Mouse (Mus musculus) liver, embryonic 14.5 days (tissue): ENCODE measurements around the gene Slamf9. TPM values are rescaled to one million over a fixed set of nuclear protein-coding genes. Genes with fewer than 3 reads are reported as not detected.

Experiments
- ATAC-seq: fragments of 200-750 bp; cut with Nextera tagmentation; 2 replicates; pipeline ENCODE4 v1.8.0; 2017; ENCODE audit warnings: moderate number of reproducible peaks, mild to moderate bottlenecking, moderate library complexity; ENCODE audit not compliant: insufficient read depth
- DNase-seq, 3 experiments: peaks; one replicate each; pipeline ENCODE4 v3.0.0-alpha.2; 2012 to 2013; ENCODE audit warnings: low read depth in 3 of 3, low spot score in 3 of 3
- H3K27ac ChIP-seq: fragments of 300-500 bp; sonication (generic); 2 replicates; pipeline ENCODE4 v1.5.1; 2014; ENCODE audit warnings: moderate library complexity, mild to moderate bottlenecking, control low read depth, inconsistent platforms
- H3K27me3 ChIP-seq: fragments of 300-500 bp; sonication (generic); 2 replicates; pipeline ENCODE4 v1.6.1; 2014; ENCODE audit warnings: mild to moderate bottlenecking, low read length, moderate library complexity; ENCODE audit not compliant: control insufficient read depth, insufficient read depth
- H3K36me3 ChIP-seq: fragments of 300-500 bp; sonication (generic); replicated peaks from 2 replicates; pipeline ENCODE4 v1.6.1; 2014; ENCODE audit warnings: low read depth; ENCODE audit not compliant: control insufficient read depth, insufficient read depth
- H3K4me1 ChIP-seq, 2 experiments: fragments of 200-500 bp in 1 of 2; fragments of 300-500 bp in 1 of 2; sonication (generic) in 1 of 2; replicated peaks; 2 replicates each; pipeline ENCODE4 v1.6.1; 2012 to 2014; ENCODE audit warnings: antibody characterized with exemption in 1 of 2, inconsistent platforms in 1 of 2, low read length in 1 of 2; ENCODE audit not compliant: control insufficient read depth in 2 of 2, insufficient read depth in 2 of 2
- H3K4me2 ChIP-seq: fragments of 300-500 bp; sonication (generic); 2 replicates; pipeline ENCODE4 v1.6.1; 2014; ENCODE audit warnings: low read depth, mild to moderate bottlenecking, control low read depth, moderate library complexity
- H3K4me3 ChIP-seq, 2 experiments: fragments of 200-500 bp in 1 of 2; fragments of 300-500 bp in 1 of 2; sonication (generic) in 1 of 2; 2 replicates each; pipeline ENCODE4 v1.5.1; 2012 to 2014; ENCODE audit warnings: low read depth in 2 of 2, low read length in 2 of 2, mild to moderate bottlenecking in 2 of 2, control low read depth in 1 of 2, inconsistent platforms in 1 of 2, moderate library complexity in 1 of 2; ENCODE audit not compliant: insufficient read depth in 1 of 2
- H3K9ac ChIP-seq: fragments of 300-500 bp; sonication (generic); replicated peaks from 2 replicates; pipeline ENCODE4 v1.6.1; 2014; ENCODE audit warnings: mild to moderate bottlenecking, control low read depth, moderate library complexity
- H3K9me3 ChIP-seq: fragments of 300-500 bp; sonication (generic); 2 replicates; pipeline ENCODE4 v1.6.1; 2016; ENCODE audit warnings: low read length, mixed read lengths; ENCODE audit not compliant: control insufficient read depth
- CTCF ChIP-seq: IDR thresholded peaks from 2 replicates; pipeline ENCODE4 v1.5.1; 2016; ENCODE audit warnings: antibody characterized with exemption, low read depth, control low read depth
- EP300 ChIP-seq: IDR thresholded peaks from 2 replicates; pipeline ENCODE4 v1.6.1; 2016; ENCODE audit warnings: antibody characterized with exemption, low read depth
- WGBS: fragments of 180-500 bp; shearing (Covaris S2); extraction: QIAGEN DNeasy Blood & Tissue Kit; methylation state at CpG from one replicate; pipeline ENCODE4 v1.1.7; 2014; ENCODE audit not compliant: insufficient replicate concordance; 5-methylcytosine and 5-hydroxymethylcytosine counted together
- polyA plus RNA-seq, 2 experiments: library from polyadenylated mRNA; depleted of rRNA in 1 of 2; stranded (reverse) in 1 of 2; unstranded in 1 of 2; fragments of >200 nt; fragmentation: Nextera tagmentation in 1 of 2; extraction: Ambion mirVana in 1 of 2; gene quantifications; 2 replicates each; pipeline versions ENCODE4 v1.2.1 to v1.2.3; 2012 to 2014

Gene Slamf9
- polyA plus RNA-seq, 2 experiments = 1.5 to 1.9 TPM

- no peaks in the 10 kb centered on the region; the same call in 1 of the 2 replicates for H3K27me3 ChIP-seq
- no peak overlapping the region for H3K4me2 ChIP-seq
Observed at GRCm38 (mm10) chr1:172487859-172488258, 12.7 kb downstream of the Slamf9 start.

DNA sequence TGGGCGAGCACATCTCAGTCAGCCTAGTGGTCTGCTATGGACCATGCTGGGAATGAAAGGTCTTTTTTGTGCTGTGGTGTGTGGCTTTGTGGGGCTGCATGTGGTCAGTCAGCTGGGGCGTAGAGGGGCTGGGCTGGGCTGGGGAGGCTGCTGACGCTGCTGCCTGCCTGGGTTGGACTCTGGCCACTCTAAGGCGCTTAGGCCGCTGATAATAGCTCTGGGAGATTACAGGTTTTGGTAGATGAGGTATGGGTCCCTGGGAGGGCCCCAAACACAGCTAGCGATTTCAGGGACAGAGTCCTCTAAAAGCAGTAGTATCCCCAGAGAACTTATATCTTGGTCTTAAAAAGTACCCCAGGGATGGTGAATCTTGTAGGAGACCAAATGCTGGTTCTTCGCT is 13.7 kb downstream of the Slamf9 start:
- Histone ChIP-seq H3K27ac (no peak overlapping the region), H3K9ac (no peak overlapping the region), H3K36me3 (no peaks in the 10 kb centered on the region), H3K4me1 (no peaks in the 10 kb centered on the region), H3K27me3 (no peaks in the 10 kb centered on the region; the same call in 1 of the 2 replicates), H3K9me3 (no peaks in the 10 kb centered on the region), H3K4me2 (no peak overlapping the region), H3K4me3 (no peak overlapping the region)
- DNase-seq (no peak), ATAC-seq (no peak)
- no peak for TF ChIP-seq CTCF
- no peak for TF ChIP-seq EP300
- WGBS = 60% methylated on average over 7 of the region's 7 CpGs

More at GRCm38 (mm10) chr1:172487859-172488258, 12.7 kb downstream of the Slamf9 start:
- H3K4me1 ChIP-seq = no peaks in the 10 kb centered on the region
- H3K27ac ChIP-seq = no peak overlapping the region
- H3K9ac ChIP-seq = no peak overlapping the region
- TF ChIP-seq CTCF (no peak), EP300 (no peak)
- no peak overlapping the region for H3K4me3 ChIP-seq
- ATAC-seq (no peak), DNase-seq (no peak)
- 51% methylated on average over 4 of the region's 4 CpGs for WGBS
- no peaks in the 10 kb centered on the region for H3K36me3 ChIP-seq
- H3K9me3 ChIP-seq = no peaks in the 10 kb centered on the region

GRCm38 (mm10) chr1:172489585-172490250 is 14.6 kb downstream of the Slamf9 start:
- TF ChIP-seq EP300 (no peak), CTCF (no peak)
- H3K27ac ChIP-seq = no peak overlapping the region
- H3K9me3 ChIP-seq = no peaks in the 10 kb centered on the region
- no peak overlapping the region for H3K4me3 ChIP-seq
- no peaks in the 10 kb centered on the region for H3K36me3 ChIP-seq
- no peak for ATAC-seq
- H3K4me1 ChIP-seq = no peaks in the 10 kb centered on the region
- H3K27me3 ChIP-seq = no peaks in the 10 kb centered on the region; the same call in 1 of the 2 replicates
- peak overlapping the region; percentile 30; the same call in 1 of the 2 replicates for H3K4me2 ChIP-seq
- no peak overlapping the region for H3K9ac ChIP-seq
- WGBS = 45% methylated on average over 12 of the region's 12 CpGs
- DNase-seq = no peak

DNA sequence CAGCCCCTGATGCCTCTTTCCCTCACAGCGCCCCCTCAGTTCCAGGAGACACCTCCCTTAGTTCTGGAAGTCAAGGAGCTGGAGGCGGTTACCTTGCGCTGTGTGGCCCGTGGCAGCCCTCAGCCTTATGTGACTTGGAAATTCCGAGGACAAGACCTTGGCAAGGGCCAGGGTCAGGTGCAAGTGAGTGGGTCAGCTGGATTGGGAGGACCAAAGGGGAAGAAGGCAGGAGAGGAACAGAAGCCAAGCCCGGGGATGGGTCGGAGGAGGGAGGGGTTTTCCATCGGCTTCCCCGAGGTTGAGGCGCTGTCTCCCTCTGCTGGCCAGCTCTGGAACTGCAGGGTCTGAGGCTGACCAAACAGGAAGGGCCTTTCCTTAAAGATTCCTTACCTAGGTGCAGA is 15.1 kb downstream of the Slamf9 start:
- Histone ChIP-seq H3K27ac (no peak overlapping the region), H3K4me1 (no peaks in the 10 kb centered on the region), H3K9me3 (no peaks in the 10 kb centered on the region), H3K36me3 (no peaks in the 10 kb centered on the region), H3K4me2 (peak overlapping the region; percentile 30), H3K4me3 (no peak overlapping the region), H3K27me3 (no peaks in the 10 kb centered on the region; the same call in 1 of the 2 replicates), H3K9ac (no peak overlapping the region)
- ATAC-seq (peak; percentile 24; the same call in 1 of the 2 replicates), DNase-seq (no peak)
- peak; percentile 98 for TF ChIP-seq CTCF
- TF ChIP-seq EP300 = no peak
- WGBS = 11% methylated on average over 10 of the region's 10 CpGs

DNA sequence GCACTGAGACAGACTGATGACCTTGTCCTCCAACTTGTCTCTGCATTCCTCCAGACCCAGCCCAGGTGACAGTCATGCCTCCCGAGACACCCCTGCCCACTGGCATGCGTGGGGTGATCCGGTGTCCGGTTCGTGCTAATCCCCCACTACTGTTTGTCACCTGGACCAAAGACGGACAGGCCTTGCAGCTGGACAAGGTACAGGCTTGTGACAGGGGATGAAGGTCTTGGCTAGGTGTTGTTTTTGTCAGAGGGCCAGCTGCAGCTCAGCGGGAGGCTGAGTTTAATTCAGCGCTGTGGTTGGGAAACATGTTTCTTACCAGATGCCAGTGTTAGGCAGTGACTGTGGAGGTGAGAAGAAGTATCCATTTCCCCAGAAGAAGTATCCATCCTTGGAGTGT is 16.9 kb downstream of the Slamf9 start:
- ATAC-seq (no peak), DNase-seq (no peak)
- no peak for TF ChIP-seq CTCF
- TF ChIP-seq EP300 = no peak
- no peak overlapping the region for H3K9ac ChIP-seq
- H3K27me3 ChIP-seq = no peaks in the 10 kb centered on the region; the same call in 1 of the 2 replicates
- no peak overlapping the region for H3K4me3 ChIP-seq
- no peaks in the 10 kb centered on the region for H3K4me1 ChIP-seq
- no peaks in the 10 kb centered on the region for H3K9me3 ChIP-seq
- no peak overlapping the region for H3K4me2 ChIP-seq
- no peaks in the 10 kb centered on the region for H3K36me3 ChIP-seq
- H3K27ac ChIP-seq = no peak overlapping the region
- 78% methylated on average over 8 of the region's 8 CpGs for WGBS
